Mouse (Mus musculus) gastrocnemius, adult 18-20 months (tissue): ENCODE measurements around the gene 1700010I14Rik. TPM values are rescaled to one million over a fixed set of nuclear protein-coding genes. Genes with fewer than 3 reads are reported as not detected.

ENCODE experiments used
- DNase-seq: peaks from one replicate; pipeline ENCODE4 v3.0.0; 2021; ENCODE audit warnings: low spot score
- total RNA-seq, 2 experiments: library from RNA; stranded (reverse); gene quantifications; 2 replicates each; pipeline ENCODE4 v1.2.3; 2021

1700010I14Rik gene
- total RNA-seq, 2 experiments from 2014 or later, result 0.24 to 0.30 TPM

- DNase-seq, result no peak
Observed at GRCm38 (mm10) chr17:9023198-9023942, 35.2 kb downstream of the 1700010I14Rik start.

GRCm38 (mm10) chr17:9030181-9030580 lies 42.0 kb downstream of the 1700010I14Rik start:
- no peak for DNase-seq

- peak; percentile 88 for DNase-seq
Observed at GRCm38 (mm10) chr17:9031241-9032141, 43.4 kb downstream of the 1700010I14Rik start.

GRCm38 (mm10) chr17:9032362-9033044 lies 44.4 kb downstream of the 1700010I14Rik start:
- peak; percentile 60 for DNase-seq

DNA sequence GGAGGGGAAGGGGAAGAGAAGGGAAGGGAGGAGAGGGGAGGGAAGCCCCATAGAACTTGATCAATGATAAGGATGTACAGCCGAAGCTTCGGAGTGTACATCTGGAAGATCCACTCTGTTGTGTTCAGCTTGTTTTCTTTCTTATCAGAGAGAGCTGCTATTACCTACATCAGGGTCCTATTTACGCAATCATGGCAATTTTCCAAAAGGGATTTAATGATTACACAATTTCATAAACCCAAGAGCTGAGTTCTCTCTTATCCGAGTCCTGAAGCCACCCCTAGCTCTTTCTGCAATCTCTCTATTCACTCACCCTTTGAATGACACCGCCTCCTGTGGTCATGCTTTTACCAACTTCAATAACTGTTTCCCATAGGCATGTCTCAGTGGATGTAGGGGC lies 45.4 kb downstream of the 1700010I14Rik start:
- no peak for DNase-seq

DNA sequence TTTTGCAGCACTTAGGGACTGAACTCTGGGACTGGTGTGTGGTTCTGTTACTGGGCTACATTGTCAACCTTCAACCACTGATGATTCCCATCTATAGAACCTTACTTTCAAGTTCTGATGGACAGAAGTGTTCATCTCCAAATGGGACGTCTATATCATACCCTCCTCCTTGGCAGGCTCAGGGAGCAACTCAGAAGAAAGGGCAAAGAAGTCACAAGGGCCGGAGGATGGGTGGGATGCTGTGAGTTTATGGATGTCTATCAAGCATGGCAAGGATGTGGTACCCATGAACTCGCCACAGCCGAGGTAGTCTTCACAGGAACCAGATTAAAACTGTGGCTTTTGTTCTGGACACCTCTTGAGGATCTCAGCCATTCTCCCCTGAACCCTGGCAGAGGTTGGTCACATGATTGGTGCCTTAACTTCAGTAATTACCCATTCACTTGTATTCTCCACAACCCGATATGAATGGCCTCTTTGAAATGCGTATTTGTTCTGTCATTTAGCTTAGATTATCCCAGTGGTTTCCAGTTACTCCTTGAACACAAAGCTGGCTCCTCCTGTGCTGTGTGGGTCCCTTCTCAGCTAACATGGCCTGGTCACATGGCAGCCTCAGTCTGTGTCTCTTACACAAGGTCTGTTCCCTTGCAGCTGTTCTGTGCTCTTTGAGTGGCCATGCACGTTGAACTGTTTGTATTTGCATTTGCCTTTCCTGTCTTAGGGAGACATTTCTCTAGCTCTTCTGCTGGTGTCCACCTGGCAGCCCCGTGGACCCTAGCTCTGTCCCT lies 47.6 kb downstream of the 1700010I14Rik start:
- DNase-seq, result no peak

GRCm38 (mm10) chr17:9042723-9043122 lies 54.6 kb downstream of the 1700010I14Rik start:
- peak; percentile 20 for DNase-seq

GRCm38 (mm10) chr17:9052441-9052980 lies 64.4 kb downstream of the 1700010I14Rik start:
- DNase-seq, result no peak

- no peak for DNase-seq
Observed at GRCm38 (mm10) chr17:9059360-9059932, 71.3 kb downstream of the 1700010I14Rik start.
